Mouse (Mus musculus) neural tube, embryonic 13.5 days (tissue): ENCODE results near the gene Nr5a2. TPM values are rescaled to one million over a fixed set of nuclear protein-coding genes. Genes with fewer than 3 reads are reported as not detected.

Experiments used
- ATAC-seq: fragments of 200-750 bp; cut with Nextera tagmentation; 2 replicates; pipeline ENCODE4 v1.8.0; 2017; ENCODE audit warnings: low read depth, mild to moderate bottlenecking, moderate TSS enrichment, moderate library complexity
- H3K27ac ChIP-seq: fragments of 300-500 bp; sonication (generic); replicated peaks from 2 replicates; pipeline ENCODE4 v1.5.1; 2015; ENCODE audit warnings: moderate library complexity, mild to moderate bottlenecking, inconsistent platforms
- H3K27me3 ChIP-seq: fragments of 300-500 bp; sonication (generic); 2 replicates; pipeline ENCODE4 v1.6.1; 2015; ENCODE audit warnings: mild to moderate bottlenecking, inconsistent platforms
- H3K36me3 ChIP-seq: fragments of 300-500 bp; sonication (generic); 2 replicates; pipeline ENCODE4 v1.6.1; 2015; ENCODE audit warnings: mild to moderate bottlenecking, inconsistent platforms
- H3K4me1 ChIP-seq: fragments of 300-500 bp; sonication (generic); replicated peaks from 2 replicates; pipeline ENCODE4 v1.6.1; 2015; ENCODE audit warnings: inconsistent platforms
- H3K4me2 ChIP-seq: fragments of 300-500 bp; sonication (generic); 2 replicates; pipeline ENCODE4 v1.6.1; 2015; ENCODE audit warnings: inconsistent platforms, mild to moderate bottlenecking, moderate library complexity
- H3K4me3 ChIP-seq: fragments of 300-500 bp; sonication (generic); 2 replicates; pipeline ENCODE4 v1.5.1; 2015; ENCODE audit warnings: mild to moderate bottlenecking, inconsistent platforms
- H3K9ac ChIP-seq: fragments of 300-500 bp; sonication (generic); 2 replicates; pipeline ENCODE4 v1.6.1; 2015; ENCODE audit warnings: moderate library complexity, mild to moderate bottlenecking, inconsistent platforms
- H3K9me3 ChIP-seq: fragments of 300-500 bp; sonication (generic); 2 replicates; pipeline ENCODE4 v1.6.1; 2016; ENCODE audit warnings: inconsistent platforms
- WGBS: fragments of 180-500 bp; shearing (Covaris S2); methylation state at CpG from one replicate; pipeline ENCODE4 v1.1.7; 2015; 5-methylcytosine and 5-hydroxymethylcytosine counted together
- polyA plus RNA-seq: library from polyadenylated mRNA; unstranded; fragments of >200 nt; fragmentation: Nextera tagmentation; extraction: Ambion mirVana; gene quantifications from 2 replicates; pipeline ENCODE4 v1.2.1, GENCODE M21; 2015

Nr5a2 gene
- polyA plus RNA-seq: 1.4 and 1.5 TPM in 2 replicates

- Histone ChIP-seq H3K9ac (no peak within 1 kb of the TSS), H3K27ac (no peak within 1 kb of the TSS), H3K4me1 (peaks cover 7% of the 10 kb centered on the region; the same call in 1 of the 2 replicates), H3K27me3 (peaks cover 42% of the 10 kb centered on the region), H3K4me3 (no peak within 1 kb of the TSS), H3K4me2 (no peak within 1 kb of the TSS), H3K36me3 (no peaks in the 10 kb centered on the region), H3K9me3 (no peaks in the 10 kb centered on the region)
- 65% methylated on average over 4 of the region's 4 CpGs for WGBS
- no peak for ATAC-seq
Observed at GRCm38 (mm10) chr1:136960428-136961012, at the start of gene Nr5a2. Gene Nr5a2 (minus strand): TSS chr1:136960448.

- ATAC-seq: no peak
- Histone ChIP-seq H3K9ac (no peak overlapping the region), H3K4me3 (no peak overlapping the region), H3K27ac (no peak overlapping the region), H3K4me1 (no peaks in the 10 kb centered on the region), H3K4me2 (no peak overlapping the region), H3K36me3 (no peaks in the 10 kb centered on the region), H3K9me3 (no peaks in the 10 kb centered on the region), H3K27me3 (no peaks in the 10 kb centered on the region)
- whole genome bisulfite sequencing: 76% methylated on average over 6 of the region's 6 CpGs
Observed at GRCm38 (mm10) chr1:137008726-137009239, 48.5 kb upstream of the Nr5a2 start.

DNA sequence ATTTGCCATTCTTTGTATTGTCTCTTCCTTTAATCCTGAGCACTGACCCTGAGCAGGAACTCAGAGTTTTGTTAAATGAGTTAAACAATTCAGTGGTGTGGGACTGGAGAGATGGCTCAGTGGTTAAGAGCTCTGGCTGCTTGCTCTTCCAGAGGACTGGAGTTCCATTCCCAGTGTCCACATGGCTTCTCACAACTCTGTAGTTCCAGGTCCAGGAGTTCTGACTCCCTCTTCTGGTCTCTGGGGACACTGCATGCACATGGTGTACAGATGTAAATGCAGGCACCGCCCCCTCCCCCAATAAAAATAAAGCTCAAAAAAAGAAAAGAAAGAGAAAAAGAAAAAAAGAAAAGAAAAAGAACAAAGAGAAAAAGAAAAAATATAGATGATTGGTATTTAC lies 43.6 kb upstream of the Nr5a2 start:
- Histone ChIP-seq H3K9ac (no peak overlapping the region), H3K9me3 (peaks cover 8% of the 10 kb centered on the region; the same call in 1 of the 2 replicates), H3K27me3 (no peaks in the 10 kb centered on the region), H3K27ac (no peak overlapping the region), H3K4me1 (no peaks in the 10 kb centered on the region), H3K4me2 (no peak overlapping the region), H3K4me3 (no peak overlapping the region), H3K36me3 (no peaks in the 10 kb centered on the region)
- no peak for ATAC-seq
- WGBS: 89% methylated on average over 1 of the region's 1 CpGs

- no peak overlapping the region for H3K4me2 ChIP-seq
- 92% methylated on average over 1 of the region's 1 CpGs for WGBS
- no peaks in the 10 kb centered on the region for H3K4me1 ChIP-seq
- H3K4me3 ChIP-seq: no peak overlapping the region
- H3K27me3 ChIP-seq: no peaks in the 10 kb centered on the region
- no peak overlapping the region for H3K9ac ChIP-seq
- peaks cover 8% of the 10 kb centered on the region; the same call in 1 of the 2 replicates for H3K9me3 ChIP-seq
- no peak overlapping the region for H3K27ac ChIP-seq
- H3K36me3 ChIP-seq: no peaks in the 10 kb centered on the region
- no peak for ATAC-seq
Observed at GRCm38 (mm10) chr1:137003144-137003543, 42.9 kb upstream of the Nr5a2 start.

- Histone ChIP-seq H3K27ac (no peak overlapping the region), H3K4me2 (no peak overlapping the region), H3K4me1 (no peaks in the 10 kb centered on the region), H3K9ac (no peak overlapping the region), H3K27me3 (no peaks in the 10 kb centered on the region), H3K36me3 (no peaks in the 10 kb centered on the region), H3K9me3 (no peaks in the 10 kb centered on the region), H3K4me3 (no peak overlapping the region)
- 48% methylated on average over 8 of the region's 8 CpGs for WGBS
- no peak for ATAC-seq
Observed at GRCm38 (mm10) chr1:136991762-136992352, 31.6 kb upstream of the Nr5a2 start.

DNA sequence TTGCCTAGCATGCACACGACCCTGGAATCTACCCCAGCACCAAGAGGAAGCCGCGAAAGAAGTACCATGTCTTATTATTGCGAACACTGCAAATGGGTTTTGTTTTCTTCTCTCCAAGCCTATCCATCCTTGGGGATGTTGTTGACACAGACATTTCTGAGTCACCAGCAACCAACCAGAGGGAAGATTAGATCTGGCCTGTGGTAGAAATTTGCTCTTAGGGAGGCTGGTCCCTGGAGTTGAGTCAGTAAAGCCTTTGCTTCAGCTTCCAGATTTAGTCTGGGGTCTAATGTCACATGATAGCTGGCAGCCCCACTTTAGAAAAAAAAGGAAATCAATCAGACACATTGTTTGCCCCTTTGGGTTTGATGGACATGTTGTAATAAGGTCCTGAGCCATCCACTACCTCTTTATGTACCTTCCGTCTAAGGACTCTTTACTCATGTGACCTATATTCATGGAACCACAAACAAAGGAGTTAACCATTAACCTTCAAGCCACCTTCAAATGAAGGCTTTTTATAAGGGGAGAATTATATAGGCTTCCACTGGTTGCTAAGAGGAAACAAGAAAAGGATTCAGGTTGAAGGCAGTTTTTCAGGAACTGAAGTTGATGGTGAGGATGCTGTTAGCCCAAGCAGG lies 20.1 kb upstream of the Nr5a2 start:
- Histone ChIP-seq H3K4me1 (no peaks in the 10 kb centered on the region), H3K36me3 (no peaks in the 10 kb centered on the region), H3K4me2 (no peak overlapping the region), H3K27me3 (no peaks in the 10 kb centered on the region), H3K27ac (no peak overlapping the region), H3K4me3 (no peak overlapping the region), H3K9me3 (no peaks in the 10 kb centered on the region), H3K9ac (no peak overlapping the region)
- WGBS: 81% methylated on average over 5 of the region's 5 CpGs
- no peak for ATAC-seq

DNA sequence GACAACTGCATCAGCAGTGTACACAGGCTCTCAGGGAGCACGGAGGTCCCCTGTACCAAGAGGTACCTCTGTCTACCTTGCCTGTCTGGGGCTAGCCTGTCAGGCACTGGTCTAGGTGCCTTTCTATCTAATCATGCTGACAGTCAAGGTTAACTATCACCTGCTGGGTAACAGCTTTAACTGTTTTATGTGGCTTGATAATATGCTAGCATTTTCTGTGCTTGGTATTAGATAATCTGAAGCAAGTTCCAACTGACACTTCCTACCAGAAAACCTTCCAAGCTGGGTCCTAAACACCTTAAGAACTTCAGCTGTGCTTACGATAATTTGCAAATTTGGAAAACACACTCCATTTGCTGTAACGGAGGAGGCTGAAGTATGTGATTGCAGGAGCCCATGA lies 17.6 kb upstream of the Nr5a2 start:
- Histone ChIP-seq H3K27ac (no peak overlapping the region), H3K4me1 (no peaks in the 10 kb centered on the region), H3K36me3 (no peaks in the 10 kb centered on the region), H3K4me3 (no peak overlapping the region), H3K9ac (no peak overlapping the region), H3K27me3 (no peaks in the 10 kb centered on the region), H3K9me3 (no peaks in the 10 kb centered on the region), H3K4me2 (no peak overlapping the region)
- no peak for ATAC-seq
- WGBS: 88% methylated on average over 3 of the region's 3 CpGs

- Histone ChIP-seq H3K27ac (no peak overlapping the region), H3K9ac (no peak overlapping the region), H3K36me3 (no peaks in the 10 kb centered on the region), H3K27me3 (no peaks in the 10 kb centered on the region), H3K9me3 (no peaks in the 10 kb centered on the region), H3K4me1 (no peaks in the 10 kb centered on the region), H3K4me3 (no peak overlapping the region), H3K4me2 (no peak overlapping the region)
- ATAC-seq: no peak
- 91% methylated on average over 3 of the region's 3 CpGs for WGBS
Observed at GRCm38 (mm10) chr1:136974040-136974439, 13.8 kb upstream of the Nr5a2 start.

GRCm38 (mm10) chr1:136973016-136973415 lies 12.8 kb upstream of the Nr5a2 start:
- H3K9ac ChIP-seq: no peak overlapping the region
- no peak overlapping the region for H3K4me3 ChIP-seq
- no peak overlapping the region for H3K4me2 ChIP-seq
- H3K27ac ChIP-seq: no peak overlapping the region
- no peaks in the 10 kb centered on the region for H3K27me3 ChIP-seq
- no peak for ATAC-seq
- H3K4me1 ChIP-seq: no peaks in the 10 kb centered on the region
- WGBS: 94% methylated on average over 5 of the region's 5 CpGs
- no peaks in the 10 kb centered on the region for H3K9me3 ChIP-seq
- no peaks in the 10 kb centered on the region for H3K36me3 ChIP-seq

DNA sequence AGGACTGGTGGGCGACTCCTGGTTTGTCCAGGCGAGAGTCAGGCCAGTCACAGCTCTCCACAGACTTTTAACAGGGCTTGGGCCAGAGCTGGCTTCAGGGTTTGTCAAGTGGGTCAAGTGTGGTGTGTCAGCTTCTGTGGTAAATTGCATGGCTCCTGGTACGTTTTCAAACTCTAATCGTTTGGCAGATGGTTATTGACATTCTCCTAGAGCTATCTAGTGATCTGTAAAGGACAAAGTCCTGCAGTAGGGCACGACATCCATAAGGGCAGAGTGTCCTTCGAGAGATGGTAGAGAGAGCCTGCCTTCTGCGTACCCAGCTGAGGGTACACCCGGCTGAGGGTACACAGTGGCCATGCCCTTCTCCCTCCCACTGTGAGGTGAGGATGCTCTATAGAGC lies 10.7 kb upstream of the Nr5a2 start:
- WGBS: 88% methylated on average over 8 of the region's 8 CpGs
- Histone ChIP-seq H3K4me3 (no peak overlapping the region), H3K4me2 (no peak overlapping the region), H3K36me3 (no peaks in the 10 kb centered on the region), H3K27ac (no peak overlapping the region), H3K4me1 (no peaks in the 10 kb centered on the region), H3K27me3 (no peaks in the 10 kb centered on the region), H3K9ac (no peak overlapping the region), H3K9me3 (no peaks in the 10 kb centered on the region)
- ATAC-seq: no peak

DNA sequence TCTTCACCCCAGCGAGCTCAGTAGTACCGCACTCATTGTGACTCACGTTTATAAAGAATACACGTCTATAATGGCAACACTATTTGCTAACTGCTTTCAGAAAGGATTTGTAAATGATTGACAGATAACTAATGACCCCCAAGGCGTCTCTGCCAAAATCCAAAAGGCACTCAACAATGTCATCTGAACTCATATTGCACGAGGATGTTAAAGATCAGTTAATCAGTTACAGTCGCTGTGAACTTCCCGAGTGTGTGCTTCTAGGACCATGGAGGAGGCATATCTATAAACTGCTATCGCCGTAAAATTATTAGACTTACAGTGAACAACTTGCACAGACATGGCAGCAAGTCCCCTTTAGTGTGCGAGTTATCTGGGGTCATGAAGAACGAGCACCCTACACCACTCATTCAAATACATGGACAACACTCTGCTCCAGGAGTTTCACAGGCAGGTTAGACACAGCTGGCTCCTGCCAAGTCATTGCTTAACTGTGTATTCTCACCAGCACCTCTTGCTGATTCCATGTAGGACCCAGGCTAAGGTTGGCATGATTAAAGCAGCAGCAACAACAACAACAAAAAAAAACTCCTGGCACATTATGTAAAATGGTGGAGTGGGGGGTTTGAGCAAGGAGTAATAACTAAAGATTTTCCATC lies 6.6 kb upstream of the Nr5a2 start:
- Histone ChIP-seq H3K27ac (no peak overlapping the region), H3K4me1 (no peaks in the 10 kb centered on the region), H3K9ac (no peak overlapping the region), H3K9me3 (no peaks in the 10 kb centered on the region), H3K4me2 (no peak overlapping the region), H3K4me3 (no peak overlapping the region), H3K36me3 (no peaks in the 10 kb centered on the region), H3K27me3 (no peaks in the 10 kb centered on the region)
- no peak for ATAC-seq
- WGBS: 83% methylated on average over 12 of the region's 12 CpGs

- Histone ChIP-seq H3K4me2 (no peak overlapping the region), H3K9me3 (no peaks in the 10 kb centered on the region), H3K4me3 (no peak overlapping the region), H3K4me1 (peaks cover 7% of the 10 kb centered on the region; the same call in 1 of the 2 replicates), H3K9ac (no peak overlapping the region), H3K27ac (no peak overlapping the region), H3K36me3 (no peaks in the 10 kb centered on the region), H3K27me3 (peaks cover 53% of the 10 kb centered on the region)
- WGBS: 82% methylated on average over 1 of the region's 1 CpGs
- no peak for ATAC-seq
Observed at GRCm38 (mm10) chr1:136959491-136959890, 757 bp downstream of the Nr5a2 start.
